Mouse (Mus musculus) CD4-positive, CD25-positive, alpha-beta regulatory T cell, adult 4 months (primary cell): ENCODE measurements around the gene Trip13. TPM values are rescaled to one million over a fixed set of nuclear protein-coding genes. Genes with fewer than 3 reads are reported as not detected.

Source experiments
- ATAC-seq: one replicate; pipeline ENCODE4 v1.8.0; 2017
- polyA plus RNA-seq, 2 experiments: library from polyadenylated mRNA; unstranded; fragments of 100-300 nt; shearing (Covaris generic); gene quantifications; one replicate each; pipeline ENCODE4 v1.2.1; 2017

The Trip13 gene
- polyA plus RNA-seq, 2 experiments from 2014 or later: 1.2 to 2.0 TPM

- no peak for ATAC-seq
Observed at GRCm38 (mm10) chr13:73886601-73887000, 51.0 kb downstream of the Trip13 start.

- ATAC-seq: no peak
Observed at GRCm38 (mm10) chr13:73886066-73886465, 51.5 kb downstream of the Trip13 start.

- ATAC-seq: no peak
Observed at GRCm38 (mm10) chr13:73885656-73886055, 51.9 kb downstream of the Trip13 start.

GRCm38 (mm10) chr13:73881347-73881746 is 56.2 kb downstream of the Trip13 start:
- ATAC-seq: no peak

GRCm38 (mm10) chr13:73879824-73880223 is 57.8 kb downstream of the Trip13 start:
- ATAC-seq: no peak

GRCm38 (mm10) chr13:73872159-73872558 is 65.4 kb downstream of the Trip13 start:
- no peak for ATAC-seq

Other genes starting within 250 kb of the Trip13 start
- gene Slc6a19, start 232.9 kb downstream of the Trip13 start, polyA plus RNA-seq: not detected
- gene Slc12a7, start 204.7 kb downstream of the Trip13 start, polyA plus RNA-seq: 10 to 100 TPM; 37.2 to 50.1 TPM
- under 1 TPM; 0.14 to 0.38 TPM for gene Nkd2, start 90.2 kb downstream of the Trip13 start, polyA plus RNA-seq
- 10 to 100 TPM; 61.9 to 72.2 TPM for gene Brd9, start within 50 bp of the Trip13 start, polyA plus RNA-seq
- gene Zdhhc11, start 26.1 kb upstream of the Trip13 start, polyA plus RNA-seq: not detected
- 1 to 10 TPM in 1 of 2 experiments, under 1 TPM in 1; 0.67 to 1.7 TPM for gene Tppp, start 71.6 kb upstream of the Trip13 start, polyA plus RNA-seq
- 10 to 100 TPM; 10.2 to 11.0 TPM for gene Cep72, start 124.5 kb upstream of the Trip13 start, polyA plus RNA-seq
- not detected for gene Slc9a3, start 183.7 kb upstream of the Trip13 start, polyA plus RNA-seq